Mouse (Mus musculus) limb, embryonic 14.5 days (tissue): ENCODE data around the gene Rbak. TPM values are rescaled to one million over a fixed set of nuclear protein-coding genes. Genes with fewer than 3 reads are reported as not detected.

Experiments
- ATAC-seq: fragments of 200-750 bp; cut with Nextera tagmentation; 2 replicates; pipeline ENCODE4 v1.8.0; 2017; ENCODE audit warnings: low read depth, moderate number of reproducible peaks, moderate TSS enrichment; ENCODE audit not compliant: low FRiP score
- DNase-seq: peaks from one replicate; pipeline ENCODE4 v3.0.0-alpha.2; 2015; ENCODE audit warnings: low spot score
- H3K27ac ChIP-seq: fragments of 300-500 bp; sonication (generic); replicated peaks from 2 replicates; pipeline ENCODE4 v1.5.1; 2014; ENCODE audit warnings: low read depth, mild to moderate bottlenecking, low read length, moderate library complexity, mixed read lengths
- H3K27me3 ChIP-seq: fragments of 300-500 bp; sonication (generic); 2 replicates; pipeline ENCODE4 v1.6.1; 2014; ENCODE audit warnings: low read length, mixed read lengths; ENCODE audit not compliant: control insufficient read depth, insufficient read depth
- H3K36me3 ChIP-seq: fragments of 300-500 bp; sonication (generic); 2 replicates; pipeline ENCODE4 v1.6.1; 2014; ENCODE audit warnings: mild to moderate bottlenecking, low read length, moderate library complexity, mixed read lengths; ENCODE audit not compliant: control insufficient read depth, insufficient read depth
- H3K4me1 ChIP-seq: fragments of 300-500 bp; sonication (generic); 2 replicates; pipeline ENCODE4 v1.6.1; 2014; ENCODE audit warnings: antibody characterized with exemption, low read length, mixed read lengths; ENCODE audit not compliant: control insufficient read depth, insufficient read depth
- H3K4me2 ChIP-seq: fragments of 300-500 bp; sonication (generic); replicated peaks from 2 replicates; pipeline ENCODE4 v1.6.1; 2014; ENCODE audit warnings: low read depth, mild to moderate bottlenecking, low read length, moderate library complexity; ENCODE audit not compliant: severe bottlenecking
- H3K4me3 ChIP-seq: fragments of 300-500 bp; sonication (generic); replicated peaks from 2 replicates; pipeline ENCODE4 v1.5.1; 2014; ENCODE audit warnings: low read length
- H3K9ac ChIP-seq: fragments of 300-500 bp; sonication (generic); 2 replicates; pipeline ENCODE4 v1.6.1; 2014; ENCODE audit warnings: mild to moderate bottlenecking, low read depth, low read length, moderate library complexity; ENCODE audit not compliant: severe bottlenecking
- H3K9me3 ChIP-seq: fragments of 300-500 bp; sonication (generic); 2 replicates; pipeline ENCODE4 v1.6.1; 2016; ENCODE audit warnings: low read length; ENCODE audit not compliant: control insufficient read depth
- POLR2A ChIP-seq: fragments of 200-500 bp; IDR thresholded peaks from 2 replicates; pipeline ENCODE4 v1.8.0; 2012; ENCODE audit warnings: inconsistent platforms, mild to moderate bottlenecking, moderate library complexity, borderline replicate concordance; ENCODE audit not compliant: insufficient read depth, insufficient read length; ENCODE audit errors: extremely low read depth
- WGBS: fragments of 180-500 bp; shearing (Covaris S2); extraction: QIAGEN DNeasy Blood & Tissue Kit; methylation state at CpG from one replicate; pipeline ENCODE4 v1.1.7; 2014; 5-methylcytosine and 5-hydroxymethylcytosine counted together
- polyA plus RNA-seq, 2 experiments: library from polyadenylated mRNA; depleted of rRNA in 1 of 2; stranded (reverse) in 1 of 2; unstranded in 1 of 2; fragments of >200 nt; fragmentation: Nextera tagmentation in 1 of 2; extraction: Ambion mirVana in 1 of 2; gene quantifications; 2 replicates each; pipeline versions ENCODE4 v1.2.1 to v1.2.3; 2012 to 2014

The Rbak gene
- 21.0 TPM in 2 replicates for polyA plus RNA-seq (2012; rRNA removed)
- 8.8 and 12.6 TPM in 2 replicates for polyA plus RNA-seq (2014; fragmentation: Nextera tagmentation; extraction: Ambion mirVana)

DNA sequence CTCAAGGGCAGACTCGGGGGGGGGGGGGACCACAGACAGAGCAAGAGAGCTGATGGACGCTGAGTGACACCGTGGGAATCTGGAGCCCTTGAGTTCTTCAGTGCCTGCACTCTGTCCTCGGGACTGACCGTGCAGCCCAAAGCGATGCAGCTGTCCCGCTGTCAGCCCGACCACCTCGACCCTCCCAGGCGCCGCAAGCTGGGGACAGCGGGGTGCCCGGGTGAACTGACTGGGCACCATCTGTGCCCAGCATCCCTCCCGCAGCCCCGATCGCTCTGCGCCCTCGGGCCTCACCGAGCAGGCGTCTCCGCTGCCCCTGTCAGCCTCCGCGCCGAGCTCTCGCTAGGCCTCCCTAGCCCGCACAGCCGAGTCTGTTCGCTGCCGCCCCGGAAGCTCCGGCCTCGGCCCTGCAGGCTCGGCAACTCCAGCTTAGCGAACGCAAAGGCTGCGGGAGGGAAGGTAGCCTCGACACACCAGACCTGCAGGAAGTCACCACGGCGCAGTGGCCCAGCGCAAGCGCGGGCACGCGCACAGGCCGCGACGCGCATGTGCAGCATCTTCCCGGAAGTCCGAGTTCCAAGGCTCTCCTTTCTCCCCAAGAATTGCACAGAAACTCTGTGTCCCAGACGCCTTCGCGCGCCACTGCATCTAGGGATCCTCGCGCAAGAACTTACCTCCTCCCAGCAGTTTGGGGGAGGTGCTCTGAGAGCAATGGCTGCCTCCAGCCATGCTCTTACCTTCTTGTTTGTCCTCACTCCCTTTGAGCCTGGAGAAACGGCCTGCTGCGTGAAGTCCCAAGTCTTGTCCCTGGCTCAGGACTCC, at the start of gene Rbak, which contains the start of gene Spdye4b:
Gene Rbak, minus strand, starts transcription at position 521 of the 822 bp plus-strand sequence.
Gene Spdye4b, plus strand, starts transcription at position 763 of the 822 bp plus-strand sequence.
- H3K4me1 ChIP-seq = peaks cover 8% of the 10 kb centered on the region
- peak within 1 kb of the TSS; percentile 94 for H3K9ac ChIP-seq
- H3K9me3 ChIP-seq = 0 out of 2 replicates have a peak, but pooled peaks cover 3% of the 10 kb centered on the region
- peak within 1 kb of the TSS; percentile 76 for H3K4me2 ChIP-seq
- ATAC-seq (peak; percentile 97), DNase-seq (peak; percentile 97)
- H3K27me3 ChIP-seq = no peaks in the 10 kb centered on the region
- TF ChIP-seq POLR2A = peak; percentile 50; the same call in 1 of the 2 replicates
- H3K36me3 ChIP-seq = peaks cover 36% of the 10 kb centered on the region
- H3K27ac ChIP-seq = peak within 1 kb of the TSS; percentile 81
- 0% methylated on average over 58 of the region's 58 CpGs for WGBS
- H3K4me3 ChIP-seq = peak within 1 kb of the TSS; percentile 88

DNA sequence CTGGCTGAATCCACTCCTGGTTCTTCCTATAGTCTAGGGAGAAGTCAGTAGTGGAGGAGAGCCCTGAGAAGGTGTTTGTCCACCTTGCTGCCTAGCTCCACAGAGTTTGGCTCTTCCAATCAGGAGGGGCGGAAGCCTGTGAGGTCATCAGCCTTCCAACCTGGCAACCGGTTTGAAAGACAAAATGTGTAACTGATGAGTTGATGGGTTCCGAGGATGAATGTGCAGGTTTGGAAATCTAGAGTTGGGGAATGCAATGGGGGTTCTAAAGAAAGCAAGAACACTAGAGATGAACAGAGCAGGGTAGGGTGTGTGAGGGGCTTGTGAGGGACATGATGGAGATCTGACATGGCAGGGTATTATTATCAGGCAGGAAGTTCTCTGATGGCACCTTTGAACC, 46.2 kb upstream of the Rbak start, which contains the start of gene Spdye4a:
Gene Spdye4a, minus strand, starts transcription at position 101 of the 400 bp plus-strand sequence.
- ATAC-seq (no peak), DNase-seq (no peak)
- H3K36me3 ChIP-seq = no peaks in the 10 kb centered on the region
- no peak for TF ChIP-seq POLR2A
- no peak within 1 kb of the TSS for H3K4me2 ChIP-seq
- H3K27me3 ChIP-seq = no peaks in the 10 kb centered on the region
- no peak within 1 kb of the TSS for H3K4me3 ChIP-seq
- no peak within 1 kb of the TSS for H3K9ac ChIP-seq
- H3K4me1 ChIP-seq = no peaks in the 10 kb centered on the region
- H3K27ac ChIP-seq = no peak within 1 kb of the TSS
- H3K9me3 ChIP-seq = no peaks in the 10 kb centered on the region
- 88% methylated on average over 3 of the region's 3 CpGs for WGBS

DNA sequence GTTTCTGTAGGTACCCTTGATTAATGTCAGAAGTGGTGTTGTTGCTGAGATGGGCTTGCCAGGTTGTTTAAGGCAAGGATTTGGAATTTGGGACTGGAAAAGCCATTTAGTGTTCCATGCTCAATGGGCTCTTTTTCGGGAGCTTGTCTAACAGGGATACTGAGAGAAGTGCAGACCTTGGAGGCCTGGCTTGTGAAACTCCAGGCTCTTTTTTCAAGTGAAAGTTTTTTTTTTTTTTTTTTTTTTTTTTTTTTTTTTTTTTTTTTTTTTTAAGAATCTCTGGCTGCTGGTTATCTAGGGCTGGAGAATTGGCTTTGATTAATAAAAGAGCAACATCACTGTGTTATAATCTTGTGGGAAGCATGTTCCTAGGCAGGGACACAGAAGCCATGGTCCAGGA, 41.7 kb upstream of the Rbak start:
- TF ChIP-seq POLR2A = no peak
- Histone ChIP-seq H3K4me2 (no peak overlapping the region), H3K27me3 (no peaks in the 10 kb centered on the region), H3K9me3 (no peaks in the 10 kb centered on the region), H3K4me3 (no peak overlapping the region), H3K36me3 (no peaks in the 10 kb centered on the region), H3K27ac (no peak overlapping the region), H3K9ac (no peak overlapping the region), H3K4me1 (no peaks in the 10 kb centered on the region)
- ATAC-seq (no peak), DNase-seq (no peak)
- WGBS = 58% methylated on average over 1 of the region's 1 CpGs

DNA sequence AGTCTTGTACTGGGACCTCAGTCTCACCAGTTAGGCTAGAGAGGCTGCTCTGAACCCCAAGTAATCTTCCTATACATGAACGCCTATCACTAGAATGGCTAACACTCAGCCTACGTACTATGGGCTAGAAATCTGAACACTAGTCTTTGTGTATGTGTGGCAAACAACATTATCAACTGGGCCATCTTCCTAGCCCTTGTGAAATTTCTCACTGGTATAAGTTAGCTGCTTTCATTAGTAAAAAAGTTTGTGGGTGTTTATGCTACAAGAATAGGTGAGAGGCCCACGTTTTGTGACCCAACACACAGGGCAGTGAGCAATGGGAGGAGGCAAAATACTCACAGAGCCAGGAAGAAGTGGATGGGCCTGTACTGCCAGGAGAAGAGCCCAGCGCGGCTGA, 40.4 kb upstream of the Rbak start:
- Histone ChIP-seq H3K4me3 (no peak overlapping the region), H3K9ac (no peak overlapping the region), H3K27me3 (no peaks in the 10 kb centered on the region), H3K4me1 (no peaks in the 10 kb centered on the region), H3K4me2 (no peak overlapping the region), H3K36me3 (no peaks in the 10 kb centered on the region), H3K27ac (no peak overlapping the region), H3K9me3 (no peaks in the 10 kb centered on the region)
- no peak for ATAC-seq
- no peak for TF ChIP-seq POLR2A
- 82% methylated on average over 4 of the region's 5 CpGs for WGBS
- DNase-seq = no peak

DNA sequence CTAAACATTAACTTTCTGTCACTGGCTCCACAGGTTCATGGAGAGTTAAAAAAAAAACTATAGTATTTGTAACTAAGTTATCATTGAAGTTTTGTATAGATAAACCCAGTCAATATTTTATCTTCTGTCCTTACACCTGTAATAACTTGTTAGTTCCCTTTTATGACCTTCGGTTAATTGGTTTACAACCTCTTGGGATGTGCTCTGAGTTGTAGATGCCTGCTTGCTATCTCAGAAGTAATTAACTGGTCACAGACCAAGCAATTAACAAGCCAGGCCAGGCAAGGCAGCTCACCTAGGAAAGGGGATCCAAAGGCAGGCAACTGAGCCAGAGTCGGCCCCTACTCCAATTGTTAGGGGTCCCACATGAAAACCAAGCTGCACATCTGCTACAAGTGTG, 33.3 kb upstream of the Rbak start:
- no peak overlapping the region for H3K4me2 ChIP-seq
- H3K27me3 ChIP-seq = no peaks in the 10 kb centered on the region
- 45% methylated on average over 2 of the region's 2 CpGs for WGBS
- no peaks in the 10 kb centered on the region for H3K4me1 ChIP-seq
- DNase-seq = no peak
- H3K36me3 ChIP-seq = no peaks in the 10 kb centered on the region
- ATAC-seq = no peak
- H3K9ac ChIP-seq = no peak overlapping the region
- H3K4me3 ChIP-seq = no peak overlapping the region
- TF ChIP-seq POLR2A = no peak
- peaks cover 3% of the 10 kb centered on the region; the same call in 1 of the 2 replicates for H3K9me3 ChIP-seq
- no peak overlapping the region for H3K27ac ChIP-seq
